Mouse (Mus musculus) 3134 (cell line): Measurements from ENCODE around the gene Slc29a3.

Experiments used
- DNase-seq: peaks from one replicate; pipeline ENCODE4 v3.0.0-alpha.2; 2011; ENCODE audit warnings: low spot score; ENCODE audit not compliant: insufficient read length; ENCODE audit errors: extremely low read depth

Gene Slc29a3

GRCm38 (mm10) chr10:60685764-60686640, 66.6 kb downstream of the Slc29a3 start:
- no peak for DNase-seq

DNA sequence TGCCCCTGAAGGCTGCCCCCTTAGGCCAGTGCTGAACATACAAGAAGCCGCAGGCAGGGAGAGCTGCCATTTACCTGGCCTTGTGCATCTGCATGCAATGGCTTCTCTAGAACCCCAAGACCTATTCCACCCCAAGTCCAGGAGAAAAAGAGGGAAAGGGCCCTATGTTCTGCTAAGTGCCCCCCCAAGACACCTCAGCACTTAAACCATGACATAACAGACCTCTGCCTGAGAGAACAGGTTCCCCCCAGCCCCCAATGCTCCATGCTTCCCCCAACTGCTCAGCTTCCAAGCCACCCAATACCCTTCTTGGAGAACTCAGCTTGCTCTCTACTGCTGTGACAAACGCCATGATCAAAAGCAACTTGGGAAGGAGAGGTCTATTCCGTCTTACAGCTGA, 73.7 kb downstream of the Slc29a3 start:
- no peak for DNase-seq

DNA sequence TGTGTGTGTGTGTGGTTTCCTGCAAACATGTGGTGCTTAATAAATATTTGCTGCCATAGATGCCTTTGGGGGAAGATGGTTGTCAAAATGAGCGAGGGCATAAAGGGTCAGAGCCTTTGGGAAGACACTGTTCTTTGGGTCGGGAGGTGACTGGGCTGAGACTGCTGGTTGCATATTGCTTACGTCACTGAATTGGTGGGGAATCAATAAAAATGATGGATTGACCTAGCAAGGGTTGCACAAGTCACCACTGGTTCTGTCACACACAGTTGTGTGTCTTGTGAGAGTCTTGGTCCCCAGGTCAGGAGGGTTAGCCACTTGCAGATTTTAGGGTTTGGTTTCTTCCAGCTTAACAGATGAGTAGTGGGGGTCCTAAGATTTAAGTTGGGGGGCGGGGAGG, 75.3 kb downstream of the Slc29a3 start:
- no peak for DNase-seq

GRCm38 (mm10) chr10:60670166-60670565, 82.4 kb downstream of the Slc29a3 start:
- no peak for DNase-seq

GRCm38 (mm10) chr10:60668591-60668990, 84.0 kb downstream of the Slc29a3 start:
- peak; percentile 51 for DNase-seq
